Mouse (Mus musculus) thymus, postnatal 0 days (tissue): ENCODE data around the gene Gm9045. TPM values are rescaled to one million over a fixed set of nuclear protein-coding genes. Genes with fewer than 3 reads are reported as not detected.
A peak's percentile ranks its signal among the peaks of the same experiment; 100 is the strongest.
"Not testable (repeated sequence)": the region's sequence is repeated elsewhere in the genome, so short reads cannot be mapped to it uniquely, and the experiment has no call there.

Source experiments
- DNase-seq: peaks from one replicate; pipeline ENCODE4 v3.0.0-alpha.2; 2015; ENCODE audit warnings: low spot score
- polyA plus RNA-seq: library from polyadenylated mRNA; unstranded; fragments of >200 nt; fragmentation: Nextera tagmentation; extraction: Ambion mirVana; gene quantifications from 2 replicates; pipeline ENCODE4 v1.2.1, GENCODE M21; 2015

The Gm9045 gene
- 0.07 and 0.13 TPM in 2 replicates for polyA plus RNA-seq

DNA sequence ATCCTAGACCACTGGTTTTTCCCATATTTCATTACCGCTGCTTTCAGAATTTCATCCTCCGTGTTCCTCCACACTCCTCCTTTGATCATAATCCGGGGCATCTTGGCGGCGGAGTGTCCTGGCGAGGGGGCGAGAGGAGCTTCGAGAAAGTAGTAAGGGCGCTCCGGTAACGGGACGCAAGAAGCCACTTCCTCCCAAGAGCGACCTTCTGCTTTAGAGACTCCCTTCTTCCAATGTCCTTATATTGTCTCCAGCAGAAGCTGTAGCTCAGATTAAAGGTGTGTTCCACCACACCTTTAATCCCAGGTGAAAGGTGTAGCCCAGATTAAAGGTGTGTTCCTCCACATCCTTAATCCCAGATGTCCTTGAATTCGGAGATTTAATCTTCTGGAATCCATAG, at the start of gene Gm9045:
Gene Gm9045, minus strand, starts transcription at position 101 of the 400 bp plus-strand sequence.
- not testable (repeated sequence) for DNase-seq

GRCm38 (mm10) chr10:118370443-118370842, 32.8 kb upstream of the Gm9045 start:
- DNase-seq = peak; percentile 88

DNA sequence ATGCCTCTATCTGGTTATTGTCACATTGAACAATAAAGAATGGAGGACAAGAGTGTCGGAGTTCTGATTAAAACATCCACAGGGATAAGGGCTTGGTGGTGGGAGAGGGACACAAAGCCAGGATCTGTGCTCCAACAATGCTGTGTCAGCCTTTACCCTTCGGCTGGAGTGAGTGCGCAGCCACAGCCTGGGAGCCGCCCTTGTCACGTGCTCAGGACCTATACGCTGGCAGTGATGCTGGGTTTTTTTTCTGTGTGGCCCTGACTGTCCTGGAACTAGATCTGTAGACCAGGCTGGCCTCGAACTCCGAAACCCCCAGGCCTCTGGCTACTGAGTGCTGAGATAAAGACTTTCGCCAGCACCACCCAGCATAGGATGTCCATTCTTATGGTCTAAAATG, 31.9 kb upstream of the Gm9045 start:
- DNase-seq = no peak

DNA sequence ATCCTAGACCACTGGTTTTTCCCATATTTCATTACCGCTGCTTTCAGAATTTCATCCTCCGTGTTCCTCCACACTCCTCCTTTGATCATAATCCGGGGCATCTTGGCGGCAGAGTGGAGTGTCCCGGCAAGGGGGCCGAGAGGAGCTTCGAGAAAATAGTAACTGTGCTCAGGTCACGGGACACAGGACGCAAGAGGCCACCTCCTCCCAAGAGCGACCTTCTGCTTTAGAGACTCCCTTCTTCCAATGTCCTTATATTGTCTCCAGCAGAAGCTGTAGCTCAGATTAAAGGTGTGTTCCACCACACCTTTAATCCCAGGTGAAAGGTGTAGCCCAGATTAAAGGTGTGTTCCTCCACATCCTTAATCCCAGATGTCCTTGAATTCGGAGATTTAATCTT, 16.4 kb upstream of the Gm9045 start, which contains the start of gene Gm9049:
Gene Gm9049, minus strand, starts transcription at position 101 of the 400 bp plus-strand sequence.
- DNase-seq = not testable (repeated sequence)

- DNase-seq = not testable (repeated sequence)
These were observed 10.9 kb upstream of the Gm9045 start, which contains the start of gene Gm9048 for GRCm38 (mm10) chr10:118348579-118348978. Gm9048 (minus strand) TSS chr10:118348679.

- DNase-seq = not testable (repeated sequence)
These were observed 5.5 kb upstream of the Gm9045 start, which contains the start of gene Gm9046 for GRCm38 (mm10) chr10:118343155-118343554. Gm9046 (minus strand) TSS chr10:118343255.

DNA sequence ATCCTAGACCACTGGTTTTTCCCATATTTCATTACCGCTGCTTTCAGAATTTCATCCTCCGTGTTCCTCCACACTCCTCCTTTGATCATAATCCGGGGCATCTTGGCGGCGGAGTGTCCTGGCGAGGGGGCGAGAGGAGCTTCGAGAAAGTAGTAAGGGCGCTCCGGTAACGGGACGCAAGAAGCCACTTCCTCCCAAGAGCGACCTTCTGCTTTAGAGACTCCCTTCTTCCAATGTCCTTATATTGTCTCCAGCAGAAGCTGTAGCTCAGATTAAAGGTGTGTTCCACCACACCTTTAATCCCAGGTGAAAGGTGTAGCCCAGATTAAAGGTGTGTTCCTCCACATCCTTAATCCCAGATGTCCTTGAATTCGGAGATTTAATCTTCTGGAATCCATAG, 5.3 kb downstream of the Gm9045 start, which contains the start of gene Gm9044:
Gene Gm9044, minus strand, starts transcription at position 101 of the 400 bp plus-strand sequence.
- not testable (repeated sequence) for DNase-seq

DNA sequence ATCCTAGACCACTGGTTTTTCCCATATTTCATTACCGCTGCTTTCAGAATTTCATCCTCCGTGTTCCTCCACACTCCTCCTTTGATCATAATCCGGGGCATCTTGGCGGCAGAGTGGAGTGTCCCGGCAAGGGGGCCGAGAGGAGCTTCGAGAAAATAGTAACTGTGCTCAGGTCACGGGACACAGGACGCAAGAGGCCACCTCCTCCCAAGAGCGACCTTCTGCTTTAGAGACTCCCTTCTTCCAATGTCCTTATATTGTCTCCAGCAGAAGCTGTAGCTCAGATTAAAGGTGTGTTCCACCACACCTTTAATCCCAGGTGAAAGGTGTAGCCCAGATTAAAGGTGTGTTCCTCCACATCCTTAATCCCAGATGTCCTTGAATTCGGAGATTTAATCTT, 10.8 kb downstream of the Gm9045 start, which contains the start of gene Gm9040:
Gene Gm9040, minus strand, starts transcription at position 101 of the 400 bp plus-strand sequence.
- DNase-seq = not testable (repeated sequence)

- no peak for DNase-seq
These were observed 18.6 kb downstream of the Gm9045 start for GRCm38 (mm10) chr10:118319024-118319423.

DNA sequence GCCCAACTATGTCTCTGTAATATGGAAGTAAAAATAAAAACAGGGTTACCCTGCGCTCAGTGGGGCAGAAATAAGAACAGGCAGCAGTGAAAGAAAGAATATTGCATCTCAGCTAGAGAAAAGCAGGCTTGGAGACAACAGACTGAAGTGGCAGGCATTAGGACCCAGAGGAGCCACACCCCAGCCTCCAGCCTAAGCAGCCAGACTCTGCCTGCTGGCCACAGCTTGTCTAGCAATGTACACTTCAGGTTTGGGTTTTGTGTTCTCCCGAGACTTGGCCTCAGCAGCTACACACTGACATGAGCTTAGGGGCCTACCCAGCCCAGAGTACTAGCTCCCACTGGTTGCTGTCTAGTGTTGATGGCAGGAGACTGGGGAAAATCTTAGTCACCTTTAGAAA, 35.5 kb downstream of the Gm9045 start:
- not testable (repeated sequence) for DNase-seq

DNA sequence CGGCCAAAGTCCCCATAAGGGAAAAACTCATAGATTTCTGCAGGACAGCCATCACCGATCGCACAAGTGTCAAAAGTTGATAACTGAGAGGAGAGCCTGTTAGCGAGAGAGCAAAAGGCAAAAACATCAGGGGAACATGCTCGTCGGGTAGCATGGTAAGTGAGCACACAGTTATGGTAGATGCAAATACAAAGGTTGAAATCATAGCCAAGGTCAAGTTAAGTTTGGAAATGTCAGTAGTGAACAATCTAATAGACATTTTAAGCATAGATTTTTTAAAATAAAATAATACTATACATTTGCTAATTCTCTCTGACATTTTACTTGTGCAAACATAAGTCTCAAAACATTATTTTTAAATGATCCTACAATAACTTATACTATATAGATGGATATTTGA, 42.7 kb downstream of the Gm9045 start, which contains the start of gene Iltifb:
Gene Iltifb, minus strand, starts transcription at position 101 of the 400 bp plus-strand sequence.
- DNase-seq = no peak

Other genes with a start within 250 kb of the Gm9045 start
- 32.8 and 34.7 TPM in 2 replicates for gene Mdm1, start 196.0 kb downstream of the Gm9045 start, polyA plus RNA-seq
- gene Il22, start 132.9 kb downstream of the Gm9045 start, polyA plus RNA-seq = 0.47 and 0.66 TPM in 2 replicates
- 0.10 TPM in 1 of 2 replicates, not detected in the other for gene Gm32717, start 97.1 kb downstream of the Gm9045 start, polyA plus RNA-seq
- gene Gm32802, start 79.1 kb downstream of the Gm9045 start, polyA plus RNA-seq = 0.10 TPM in 1 of 2 replicates, not detected in the other
- gene Iltifb, start 42.8 kb downstream of the Gm9045 start, polyA plus RNA-seq = not detected in 2 replicates
- gene Gm9040, start 10.9 kb downstream of the Gm9045 start, polyA plus RNA-seq = not detected in 2 replicates
- gene Gm9044, start 5.4 kb downstream of the Gm9045 start, polyA plus RNA-seq = not detected in 2 replicates
- gene Gm9046, start 5.4 kb upstream of the Gm9045 start, polyA plus RNA-seq = not detected in 2 replicates
- gene Gm9048, start 10.8 kb upstream of the Gm9045 start, polyA plus RNA-seq = not detected in 2 replicates
- 0.07 and 0.13 TPM in 2 replicates for gene Gm9049, start 16.3 kb upstream of the Gm9045 start, polyA plus RNA-seq
- gene Ifng, start 103.2 kb upstream of the Gm9045 start, polyA plus RNA-seq = 0.55 and 0.86 TPM in 2 replicates